Mouse (Mus musculus) embryonic facial prominence, embryonic 11.5 days (tissue): ENCODE measurements around the gene Ubxn4. TPM values are rescaled to one million over a fixed set of nuclear protein-coding genes. Genes with fewer than 3 reads are reported as not detected.
"Not testable (repeated sequence)": the region's sequence is repeated elsewhere in the genome, so short reads cannot be mapped to it uniquely, and the experiment has no call there.

Source experiments
- ATAC-seq: fragments of 200-750 bp; cut with Nextera tagmentation; replicated peaks from 2 replicates; pipeline ENCODE4 v1.8.0; 2017; ENCODE audit warnings: low read depth; ENCODE audit not compliant: insufficient number of reproducible peaks, low FRiP score, low TSS enrichment
- DNase-seq: peaks from one replicate; pipeline ENCODE4 v3.0.0-alpha.2; 2015; ENCODE audit warnings: low spot score
- H3K27ac ChIP-seq: fragments of 300-500 bp; sonication (generic); replicated peaks from 2 replicates; pipeline ENCODE4 v1.5.1; 2014; ENCODE audit warnings: mild to moderate bottlenecking, low read depth, low read length, control low read depth
- H3K27me3 ChIP-seq: fragments of 300-500 bp; sonication (generic); 2 replicates; pipeline ENCODE4 v1.6.1; 2014; ENCODE audit warnings: mild to moderate bottlenecking, low read length, moderate library complexity, mixed read lengths; ENCODE audit not compliant: control insufficient read depth, insufficient read depth
- H3K36me3 ChIP-seq: fragments of 300-500 bp; sonication (generic); replicated peaks from 2 replicates; pipeline ENCODE4 v1.6.1; 2014; ENCODE audit warnings: low read depth, mild to moderate bottlenecking, low read length, moderate library complexity, mixed read lengths; ENCODE audit not compliant: control insufficient read depth, insufficient read depth
- H3K4me1 ChIP-seq: fragments of 300-500 bp; sonication (generic); 2 replicates; pipeline ENCODE4 v1.6.1; 2014; ENCODE audit warnings: low read length, mixed read lengths; ENCODE audit not compliant: control insufficient read depth, insufficient read depth
- H3K4me2 ChIP-seq: fragments of 300-500 bp; sonication (generic); 2 replicates; pipeline ENCODE4 v1.6.1; 2014; ENCODE audit warnings: low read depth, mild to moderate bottlenecking, control low read depth, low read length, moderate library complexity
- H3K4me3 ChIP-seq: fragments of 300-500 bp; sonication (generic); 2 replicates; pipeline ENCODE4 v1.5.1; 2014; ENCODE audit warnings: low read depth, low read length, control low read depth
- H3K9ac ChIP-seq: fragments of 300-500 bp; sonication (generic); replicated peaks from 2 replicates; pipeline ENCODE4 v1.6.1; 2014; ENCODE audit warnings: mild to moderate bottlenecking, control low read depth, low read length
- H3K9me3 ChIP-seq: fragments of 300-500 bp; sonication (generic); replicated peaks from 2 replicates; pipeline ENCODE4 v1.6.1; 2016; ENCODE audit warnings: mild to moderate bottlenecking, low read length, inconsistent platforms, mixed read lengths; ENCODE audit not compliant: control insufficient read depth
- WGBS: fragments of 180-500 bp; shearing (Covaris S2); extraction: QIAGEN DNeasy Blood & Tissue Kit; methylation state at CpG from one replicate; pipeline ENCODE4 v1.1.7; 2014; 5-methylcytosine and 5-hydroxymethylcytosine counted together
- polyA plus RNA-seq: library from polyadenylated mRNA; unstranded; fragments of >200 nt; fragmentation: Nextera tagmentation; extraction: Ambion mirVana; gene quantifications from 2 replicates; pipeline ENCODE4 v1.2.1, GENCODE M21; 2014

Ubxn4 gene
- polyA plus RNA-seq, 1 experiment from 2014 or later = 58.1 TPM

DNA sequence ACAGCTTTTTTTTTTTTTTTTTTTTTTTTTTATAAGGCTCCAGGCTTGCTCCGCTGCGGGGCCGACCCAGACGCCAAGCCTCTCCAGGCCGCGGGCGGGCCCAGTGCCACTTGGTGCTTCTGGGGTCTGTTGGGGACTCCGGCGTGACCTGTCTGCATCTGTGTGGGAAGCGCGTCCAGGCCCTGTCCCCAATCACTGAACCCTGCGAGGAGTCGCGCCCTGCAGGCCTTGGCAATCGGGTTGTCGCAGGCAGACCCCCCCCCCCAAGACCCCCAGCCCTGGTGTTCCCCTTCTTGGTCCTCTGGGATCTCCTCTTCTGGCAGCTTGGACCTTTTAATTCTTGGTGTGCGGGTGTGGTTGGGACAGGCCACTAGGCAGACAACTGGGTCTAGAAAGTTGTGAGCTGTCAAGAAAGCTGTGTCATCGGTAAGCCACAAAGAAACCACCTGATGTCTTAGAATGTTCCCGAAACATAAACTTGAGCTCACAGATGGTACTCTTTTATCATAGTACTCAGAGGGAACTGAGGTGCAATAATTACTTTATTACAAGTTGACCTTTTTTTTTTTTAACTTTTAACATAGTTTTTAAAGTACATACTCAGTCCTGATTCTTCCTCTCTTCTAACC, 1.1 kb downstream of the Ubxn4 start:
- Histone ChIP-seq H3K9ac (peak overlapping the region; percentile 79), H3K4me3 (peak overlapping the region; percentile 78), H3K36me3 (no peaks in the 10 kb centered on the region), H3K4me2 (peak overlapping the region; percentile 93), H3K4me1 (no peaks in the 10 kb centered on the region), H3K9me3 (no peaks in the 10 kb centered on the region), H3K27me3 (no peaks in the 10 kb centered on the region), H3K27ac (peak overlapping the region; percentile 70; the same call in 1 of the 2 replicates)
- peak; percentile 12 for DNase-seq
- ATAC-seq = peak; percentile 54; the same call in 1 of the 2 replicates
- 2% methylated on average over 19 of the region's 19 CpGs for WGBS

GRCm38 (mm10) chr1:128267061-128267460, 23.3 kb downstream of the Ubxn4 start:
- not testable (repeated sequence) for H3K9ac ChIP-seq, H3K4me1 ChIP-seq, DNase-seq, H3K4me2 ChIP-seq, H3K4me3 ChIP-seq, H3K27ac ChIP-seq, H3K9me3 ChIP-seq, H3K36me3 ChIP-seq, ATAC-seq, H3K27me3 ChIP-seq
- 87% methylated on average over 7 of the region's 7 CpGs for WGBS

DNA sequence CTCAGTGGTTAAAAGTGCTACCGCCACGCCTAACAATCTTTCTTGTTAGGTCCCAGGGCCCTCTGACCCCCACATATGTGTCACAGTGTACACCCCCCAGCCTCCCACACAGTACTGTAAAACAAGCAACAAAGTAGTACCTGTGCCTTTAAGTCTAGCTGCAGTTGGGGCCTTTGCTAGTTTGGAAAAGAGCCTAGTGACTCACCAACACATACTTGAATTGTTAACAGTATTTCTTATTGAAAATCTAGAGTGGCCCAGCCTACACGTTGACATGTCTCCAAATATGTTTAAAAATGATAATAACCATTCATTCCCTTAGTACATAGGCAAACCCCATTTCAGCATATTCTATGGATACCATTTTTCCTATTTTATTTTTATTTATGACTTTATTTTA, 27.0 kb downstream of the Ubxn4 start:
- H3K4me3 ChIP-seq = no peak overlapping the region
- no peaks in the 10 kb centered on the region for H3K27me3 ChIP-seq
- H3K9me3 ChIP-seq = no peaks in the 10 kb centered on the region
- WGBS = 96% methylated on average over 3 of the region's 3 CpGs
- H3K4me2 ChIP-seq = no peak overlapping the region
- H3K9ac ChIP-seq = no peak overlapping the region
- no peaks in the 10 kb centered on the region for H3K4me1 ChIP-seq
- H3K36me3 ChIP-seq = peaks cover 3% of the 10 kb centered on the region; the same call in 1 of the 2 replicates
- H3K27ac ChIP-seq = no peak overlapping the region
- no peak for DNase-seq
- no peak for ATAC-seq

GRCm38 (mm10) chr1:128275908-128276307, 32.1 kb downstream of the Ubxn4 start:
- Histone ChIP-seq H3K27ac (no peak overlapping the region), H3K9me3 (no peaks in the 10 kb centered on the region), H3K4me2 (no peak overlapping the region), H3K4me1 (no peaks in the 10 kb centered on the region), H3K27me3 (no peaks in the 10 kb centered on the region), H3K36me3 (peaks cover 7% of the 10 kb centered on the region), H3K9ac (no peak overlapping the region), H3K4me3 (no peak overlapping the region)
- ATAC-seq (no peak), DNase-seq (no peak)
- WGBS = 100% methylated on average over 1 of the region's 1 CpGs

DNA sequence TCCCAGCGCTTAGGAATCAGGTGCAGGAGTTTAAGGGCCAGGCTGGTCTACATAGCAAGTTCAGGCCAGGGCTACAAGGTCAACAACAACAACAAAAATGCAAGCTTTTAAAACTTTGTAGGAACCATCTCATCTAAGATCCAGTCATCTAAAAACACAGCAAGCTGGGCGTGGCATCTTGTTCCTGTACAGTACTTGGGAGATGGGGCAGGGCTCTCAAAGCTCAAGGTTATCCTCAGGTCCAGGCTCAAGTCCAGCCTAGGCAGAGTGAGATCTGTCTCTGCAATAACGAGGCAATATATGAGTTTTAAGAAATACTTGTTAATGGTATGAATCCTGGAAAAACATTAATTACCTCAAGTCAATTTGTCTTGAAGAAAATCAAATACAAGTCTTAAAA, 34.8 kb downstream of the Ubxn4 start:
- DNase-seq (no peak), ATAC-seq (no peak)
- Histone ChIP-seq H3K27ac (no peak overlapping the region), H3K27me3 (no peaks in the 10 kb centered on the region), H3K4me1 (no peaks in the 10 kb centered on the region), H3K9me3 (no peaks in the 10 kb centered on the region), H3K9ac (no peak overlapping the region), H3K4me3 (no peak overlapping the region), H3K4me2 (no peak overlapping the region), H3K36me3 (peaks cover 7% of the 10 kb centered on the region)
- 91% methylated on average over 3 of the region's 3 CpGs for WGBS

DNA sequence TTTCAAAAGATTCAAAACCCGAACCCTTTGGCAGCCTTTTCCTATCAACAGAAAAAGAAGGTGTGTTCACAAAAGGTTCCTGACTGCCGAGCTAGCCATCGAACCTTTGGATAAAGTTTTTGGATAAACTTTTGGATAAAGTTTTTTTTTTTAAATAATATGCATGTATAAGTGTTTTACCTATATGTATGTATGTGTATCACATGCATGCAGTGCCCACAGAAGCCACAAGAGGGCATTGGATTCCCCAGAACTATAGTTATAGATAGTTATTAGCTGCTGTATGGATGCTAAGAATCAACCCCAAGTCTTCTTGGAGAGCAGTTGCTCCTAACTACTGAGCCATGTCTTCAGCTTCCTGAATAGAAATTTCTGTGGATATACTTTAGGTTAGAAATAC, 38.0 kb downstream of the Ubxn4 start:
- Histone ChIP-seq H3K4me2 (no peak overlapping the region), H3K36me3 (peaks cover 7% of the 10 kb centered on the region; the same call in 1 of the 2 replicates), H3K9me3 (no peaks in the 10 kb centered on the region), H3K27me3 (no peaks in the 10 kb centered on the region), H3K27ac (no peak overlapping the region), H3K4me1 (no peaks in the 10 kb centered on the region), H3K4me3 (no peak overlapping the region), H3K9ac (no peak overlapping the region)
- DNase-seq = no peak
- 96% methylated on average over 3 of the region's 3 CpGs for WGBS
- ATAC-seq = no peak

DNA sequence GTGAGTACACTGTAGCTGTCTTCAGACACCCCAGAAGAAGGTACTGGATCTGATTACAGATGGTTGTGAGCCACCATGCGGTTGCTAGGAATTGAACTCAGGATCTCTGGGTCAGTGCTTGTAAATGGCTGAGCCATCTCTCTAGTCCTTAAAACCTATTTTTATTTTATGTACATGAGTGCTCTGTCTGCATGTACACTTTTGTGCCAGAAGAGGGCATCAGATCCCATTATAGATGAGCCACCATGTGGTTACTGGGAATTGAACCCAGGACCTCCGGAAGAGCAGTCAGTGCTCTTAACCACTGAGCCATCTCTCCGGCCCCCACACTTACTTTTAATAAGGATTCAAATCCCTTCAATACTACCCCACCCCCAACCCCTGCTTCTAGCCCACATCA, 39.2 kb downstream of the Ubxn4 start:
- ATAC-seq = no peak

GRCm38 (mm10) chr1:128284157-128284690, 40.5 kb downstream of the Ubxn4 start:
- H3K9ac ChIP-seq = no peak overlapping the region
- no peak overlapping the region for H3K27ac ChIP-seq
- H3K4me2 ChIP-seq = no peak overlapping the region
- H3K4me3 ChIP-seq = no peak overlapping the region
- WGBS = 83% methylated on average over 8 of the region's 8 CpGs
- DNase-seq (no peak), ATAC-seq (no peak)
- H3K4me1 ChIP-seq = no peaks in the 10 kb centered on the region
- 0 out of 2 replicates have a peak, but pooled peaks cover 4% of the 10 kb centered on the region for H3K36me3 ChIP-seq
- no peaks in the 10 kb centered on the region for H3K9me3 ChIP-seq
- H3K27me3 ChIP-seq = no peaks in the 10 kb centered on the region

More for the DNA sequence above, 39.2 kb downstream of the Ubxn4 start:
- no peak overlapping the region for H3K4me2 ChIP-seq
- H3K27ac ChIP-seq = no peak overlapping the region
- H3K9ac ChIP-seq = no peak overlapping the region
- H3K4me3 ChIP-seq = no peak overlapping the region
- 99% methylated on average over 3 of the region's 3 CpGs for WGBS
- H3K4me1 ChIP-seq = no peaks in the 10 kb centered on the region
- no peak for DNase-seq
- H3K36me3 ChIP-seq = 0 out of 2 replicates have a peak, but pooled peaks cover 4% of the 10 kb centered on the region
- H3K9me3 ChIP-seq = no peaks in the 10 kb centered on the region
- H3K27me3 ChIP-seq = no peaks in the 10 kb centered on the region
